Mouse (Mus musculus): ENCODE measurements around the gene Fnip2.

DNA sequence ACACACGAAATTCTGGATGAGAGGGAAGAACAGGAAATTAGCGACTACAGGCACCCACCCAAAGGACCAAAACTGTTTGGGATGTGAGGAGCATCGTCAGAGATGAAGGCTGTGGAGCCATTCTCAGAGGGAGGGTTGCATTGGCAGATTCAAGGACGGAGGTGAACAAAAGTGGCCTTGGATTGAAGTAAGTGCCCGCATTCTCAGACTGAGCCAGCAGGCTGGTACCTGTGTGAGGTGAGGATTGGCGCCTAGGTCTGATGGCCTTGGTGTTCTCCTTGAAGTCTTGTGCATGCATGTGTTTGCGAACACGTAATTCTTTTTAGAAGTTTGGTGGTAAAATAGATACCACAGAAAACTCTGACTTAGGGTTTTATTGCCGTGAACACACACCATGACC lies 133.2 kb downstream of the Fnip2 start:
- TF ChIP-seq CTCF (IDR thresholded peaks at IDR 0.05; ENCODE audit: insufficient read depth, low read length) (no peak), POLR2A (IDR thresholded peaks at IDR 0.05; ENCODE audit: borderline replicate concordance, extremely low read depth, low read depth, low read length) (no peak)
